Mouse (Mus musculus) stomach, embryonic 14.5 days (tissue): ENCODE data around the gene Evc. TPM values are rescaled to one million over a fixed set of nuclear protein-coding genes. Genes with fewer than 3 reads are reported as not detected.

Experiments
- ATAC-seq: fragments of 200-750 bp; cut with Nextera tagmentation; 2 replicates; pipeline ENCODE4 v1.8.0; 2017; ENCODE audit warnings: low read depth, moderate TSS enrichment; ENCODE audit not compliant: insufficient number of reproducible peaks, insufficient read depth, low FRiP score
- H3K27ac ChIP-seq: fragments of 300-500 bp; sonication (generic); 2 replicates; pipeline ENCODE4 v1.5.1; 2014; ENCODE audit warnings: mild to moderate bottlenecking, low read length, moderate library complexity, mixed read lengths
- H3K27me3 ChIP-seq: fragments of 300-500 bp; sonication (generic); 2 replicates; pipeline ENCODE4 v1.6.1; 2014; ENCODE audit warnings: low read length, control low read depth, mixed read lengths; ENCODE audit not compliant: control insufficient read depth, insufficient read depth
- H3K36me3 ChIP-seq: fragments of 300-500 bp; sonication (generic); 2 replicates; pipeline ENCODE4 v1.6.1; 2014; ENCODE audit warnings: mild to moderate bottlenecking, control low read depth, low read length, moderate library complexity, mixed read lengths; ENCODE audit not compliant: control insufficient read depth, insufficient read depth
- H3K4me1 ChIP-seq: fragments of 300-500 bp; sonication (generic); 2 replicates; pipeline ENCODE4 v1.6.1; 2014; ENCODE audit warnings: low read length, control low read depth, mixed read lengths; ENCODE audit not compliant: control insufficient read depth, insufficient read depth
- H3K4me2 ChIP-seq: fragments of 300-500 bp; sonication (generic); replicated peaks from 2 replicates; pipeline ENCODE4 v1.6.1; 2014; ENCODE audit warnings: low read depth, low read length, control low read depth
- H3K4me3 ChIP-seq: fragments of 300-500 bp; sonication (generic); 2 replicates; pipeline ENCODE4 v1.5.1; 2014; ENCODE audit warnings: low read depth, low read length, control low read depth
- H3K9ac ChIP-seq: fragments of 300-500 bp; sonication (generic); replicated peaks from 2 replicates; pipeline ENCODE4 v1.6.1; 2014; ENCODE audit warnings: low read depth, mild to moderate bottlenecking, control low read depth, low read length, moderate library complexity, mixed read lengths
- H3K9me3 ChIP-seq: fragments of 300-500 bp; sonication (generic); 2 replicates; pipeline ENCODE4 v1.6.1; 2016; ENCODE audit warnings: low read depth, low read length, control low read depth; ENCODE audit not compliant: control insufficient read depth
- WGBS: fragments of 180-500 bp; shearing (Covaris S2); extraction: QIAGEN DNeasy Blood & Tissue Kit; methylation state at CpG from one replicate; pipeline ENCODE4 v1.1.7; 2014; 5-methylcytosine and 5-hydroxymethylcytosine counted together
- polyA plus RNA-seq: library from polyadenylated mRNA; unstranded; fragments of >200 nt; fragmentation: Nextera tagmentation; extraction: Ambion mirVana; gene quantifications from 2 replicates; pipeline ENCODE4 v1.2.1, GENCODE M21; 2014

Evc gene
- polyA plus RNA-seq, 1 experiment from 2014 or later, result 15.9 TPM

DNA sequence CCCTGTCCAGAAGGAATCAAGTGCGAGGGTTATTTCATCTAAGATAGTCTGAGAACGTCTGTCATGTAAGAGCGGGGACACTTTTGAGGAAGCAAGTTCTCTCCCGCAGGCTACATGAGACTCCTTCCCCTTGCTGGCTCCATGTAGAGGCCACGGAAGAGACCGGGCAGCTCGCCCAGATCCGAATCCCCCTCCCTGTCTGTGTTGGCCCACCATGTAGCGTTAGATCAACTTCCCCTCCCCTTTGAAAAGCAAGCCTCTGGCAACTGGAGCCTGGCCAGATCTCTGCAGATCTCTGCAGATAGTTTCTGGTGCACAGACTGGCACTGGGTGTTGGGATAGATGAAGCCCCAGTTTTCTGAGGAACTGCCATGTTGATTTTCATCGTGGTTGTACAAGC is 40.0 kb downstream of the Evc start:
- H3K27ac ChIP-seq, result no peak overlapping the region
- no peak overlapping the region for H3K4me2 ChIP-seq
- no peak overlapping the region for H3K9ac ChIP-seq
- no peaks in the 10 kb centered on the region for H3K4me1 ChIP-seq
- WGBS, result 70% methylated on average over 10 of the region's 10 CpGs
- no peaks in the 10 kb centered on the region for H3K36me3 ChIP-seq
- no peaks in the 10 kb centered on the region for H3K9me3 ChIP-seq
- ATAC-seq, result no peak
- no peaks in the 10 kb centered on the region for H3K27me3 ChIP-seq
- H3K4me3 ChIP-seq, result no peak overlapping the region

- H3K4me1 ChIP-seq, result no peaks in the 10 kb centered on the region
- no peak for ATAC-seq
- WGBS, result 64% methylated on average over 9 of the region's 9 CpGs
Observed at GRCm38 (mm10) chr5:37290983-37291382, 45.7 kb downstream of the Evc start.

GRCm38 (mm10) chr5:37289236-37289635 is 47.5 kb downstream of the Evc start:
- H3K27me3 ChIP-seq, result no peaks in the 10 kb centered on the region
- H3K27ac ChIP-seq, result no peak overlapping the region
- H3K4me1 ChIP-seq, result no peaks in the 10 kb centered on the region
- no peak overlapping the region for H3K4me2 ChIP-seq
- 18% methylated on average over 3 of the region's 3 CpGs for WGBS
- H3K4me3 ChIP-seq, result no peak overlapping the region
- no peaks in the 10 kb centered on the region for H3K36me3 ChIP-seq
- no peaks in the 10 kb centered on the region for H3K9me3 ChIP-seq
- no peak for ATAC-seq
- H3K9ac ChIP-seq, result no peak overlapping the region

More at GRCm38 (mm10) chr5:37290983-37291382, 45.7 kb downstream of the Evc start:
- H3K4me3 ChIP-seq, result no peak overlapping the region
- no peaks in the 10 kb centered on the region for H3K36me3 ChIP-seq
- no peak overlapping the region for H3K4me2 ChIP-seq
- H3K9me3 ChIP-seq, result no peaks in the 10 kb centered on the region
- H3K9ac ChIP-seq, result no peak overlapping the region
- H3K27ac ChIP-seq, result no peak overlapping the region
- H3K27me3 ChIP-seq, result no peaks in the 10 kb centered on the region

DNA sequence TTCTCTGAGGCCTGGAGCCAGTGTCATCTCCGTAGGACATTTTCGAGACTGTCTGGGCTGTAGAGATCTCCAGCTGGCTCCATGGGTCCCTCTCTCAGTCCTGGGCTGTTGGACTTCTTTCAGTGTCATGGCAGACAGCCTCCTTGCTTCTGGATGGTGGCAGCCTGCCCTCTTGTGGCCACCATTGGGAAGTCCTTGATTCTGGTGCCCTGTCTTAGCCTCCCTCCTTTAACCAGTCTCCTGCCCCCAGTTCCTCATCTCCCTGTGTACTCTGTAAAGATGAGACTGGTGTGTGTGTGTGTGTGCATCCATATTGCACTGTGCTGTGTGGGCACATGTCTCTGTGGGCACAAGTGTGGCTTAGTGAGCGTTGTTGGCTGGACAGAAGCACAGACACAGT is 48.3 kb downstream of the Evc start:
- no peaks in the 10 kb centered on the region for H3K27me3 ChIP-seq
- WGBS, result 81% methylated on average over 3 of the region's 3 CpGs
- ATAC-seq, result no peak
- H3K36me3 ChIP-seq, result no peaks in the 10 kb centered on the region
- no peaks in the 10 kb centered on the region for H3K9me3 ChIP-seq
- no peak overlapping the region for H3K4me2 ChIP-seq
- no peak overlapping the region for H3K4me3 ChIP-seq
- H3K9ac ChIP-seq, result no peak overlapping the region
- H3K27ac ChIP-seq, result no peak overlapping the region
- no peaks in the 10 kb centered on the region for H3K4me1 ChIP-seq

GRCm38 (mm10) chr5:37281021-37281420 is 55.7 kb downstream of the Evc start:
- Histone ChIP-seq H3K4me3 (no peak overlapping the region), H3K27ac (no peak overlapping the region), H3K4me2 (no peak overlapping the region), H3K36me3 (no peaks in the 10 kb centered on the region), H3K27me3 (no peaks in the 10 kb centered on the region), H3K4me1 (no peaks in the 10 kb centered on the region), H3K9ac (no peak overlapping the region), H3K9me3 (no peaks in the 10 kb centered on the region)
- ATAC-seq, result no peak
- 86% methylated on average over 11 of the region's 11 CpGs for WGBS

GRCm38 (mm10) chr5:37263816-37264215 is 72.9 kb downstream of the Evc start:
- no peaks in the 10 kb centered on the region for H3K9me3 ChIP-seq
- ATAC-seq, result no peak
- 52% methylated on average over 6 of the region's 6 CpGs for WGBS
- H3K4me2 ChIP-seq, result no peak overlapping the region
- no peaks in the 10 kb centered on the region for H3K4me1 ChIP-seq
- H3K36me3 ChIP-seq, result no peaks in the 10 kb centered on the region
- no peak overlapping the region for H3K9ac ChIP-seq
- no peak overlapping the region for H3K4me3 ChIP-seq
- H3K27ac ChIP-seq, result no peak overlapping the region
- no peaks in the 10 kb centered on the region for H3K27me3 ChIP-seq

DNA sequence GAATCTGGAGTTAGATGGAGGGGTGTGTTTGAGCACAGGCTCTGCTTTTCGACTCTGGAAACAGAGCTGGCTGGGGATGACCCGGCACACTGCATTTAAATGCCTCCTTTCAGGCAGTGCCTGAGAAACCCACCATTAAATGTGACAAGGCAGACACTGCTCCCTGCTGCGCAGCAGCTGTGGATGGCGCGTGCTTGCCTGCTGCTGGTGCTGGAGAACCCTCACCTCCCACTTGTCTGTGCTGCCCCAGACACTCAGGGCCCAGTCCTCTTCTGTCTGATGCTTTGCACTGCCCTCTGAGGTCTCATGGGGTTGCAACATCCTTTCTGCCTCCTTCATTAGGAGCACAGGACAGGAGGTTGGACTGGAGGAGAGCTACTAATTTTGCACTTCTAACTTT is 75.0 kb downstream of the Evc start:
- no peaks in the 10 kb centered on the region for H3K27me3 ChIP-seq
- no peaks in the 10 kb centered on the region for H3K36me3 ChIP-seq
- H3K4me3 ChIP-seq, result no peak overlapping the region
- H3K9me3 ChIP-seq, result no peaks in the 10 kb centered on the region
- 66% methylated on average over 5 of the region's 5 CpGs for WGBS
- H3K27ac ChIP-seq, result no peak overlapping the region
- H3K4me1 ChIP-seq, result no peaks in the 10 kb centered on the region
- H3K9ac ChIP-seq, result no peak overlapping the region
- no peak overlapping the region for H3K4me2 ChIP-seq
- ATAC-seq, result no peak

GRCm38 (mm10) chr5:37257243-37257642 is 79.5 kb downstream of the Evc start:
- H3K9me3 ChIP-seq, result no peaks in the 10 kb centered on the region
- no peak overlapping the region for H3K9ac ChIP-seq

GRCm38 (mm10) chr5:37256823-37257222 is 79.9 kb downstream of the Evc start:
- Histone ChIP-seq H3K4me2 (no peak overlapping the region), H3K36me3 (no peaks in the 10 kb centered on the region), H3K27me3 (no peaks in the 10 kb centered on the region), H3K4me1 (no peaks in the 10 kb centered on the region), H3K4me3 (no peak overlapping the region), H3K9me3 (no peaks in the 10 kb centered on the region), H3K9ac (no peak overlapping the region), H3K27ac (no peak overlapping the region)
- WGBS, result 64% methylated on average over 7 of the region's 7 CpGs
- no peak for ATAC-seq

More at GRCm38 (mm10) chr5:37257243-37257642, 79.5 kb downstream of the Evc start:
- 44% methylated on average over 5 of the region's 5 CpGs for WGBS
- H3K4me2 ChIP-seq, result no peak overlapping the region
- H3K27me3 ChIP-seq, result no peaks in the 10 kb centered on the region
- H3K4me1 ChIP-seq, result no peaks in the 10 kb centered on the region
- no peaks in the 10 kb centered on the region for H3K36me3 ChIP-seq
- no peak overlapping the region for H3K4me3 ChIP-seq
- ATAC-seq, result no peak
- H3K27ac ChIP-seq, result no peak overlapping the region
